Mouse (Mus musculus): ENCODE measurements around the gene Ube2v1.
"Not testable (repeated sequence)": the region's sequence is repeated elsewhere in the genome, so short reads cannot be mapped to it uniquely, and the experiment has no call there.

Gene Ube2v1

GRCm38 (mm10) chr2:167652694-167653093 lies 20.8 kb upstream of the Ube2v1 start:
- DNase-seq = no peak

GRCm38 (mm10) chr2:167651622-167652021 lies 19.7 kb upstream of the Ube2v1 start:
- no peak for DNase-seq

GRCm38 (mm10) chr2:167649290-167650032 lies 17.6 kb upstream of the Ube2v1 start:
- DNase-seq = no peak

GRCm38 (mm10) chr2:167646411-167646810 lies 14.5 kb upstream of the Ube2v1 start:
- DNase-seq = peak; percentile 4

- DNase-seq = not testable (repeated sequence)
Observed at GRCm38 (mm10) chr2:167643356-167644052, 11.6 kb upstream of the Ube2v1 start.

- DNase-seq = no peak
Observed at GRCm38 (mm10) chr2:167642164-167642563, 10.3 kb upstream of the Ube2v1 start.

GRCm38 (mm10) chr2:167641337-167641736 lies 9.4 kb upstream of the Ube2v1 start:
- no peak for DNase-seq

GRCm38 (mm10) chr2:167640279-167640678 lies 8.4 kb upstream of the Ube2v1 start:
- DNase-seq = peak; percentile 61

- no peak for DNase-seq
Observed at GRCm38 (mm10) chr2:167634865-167635512, 3.1 kb upstream of the Ube2v1 start.

- peak; percentile 95 for DNase-seq
Observed at GRCm38 (mm10) chr2:167634338-167634770, 2.5 kb upstream of the Ube2v1 start.

- DNase-seq = no peak
Observed at GRCm38 (mm10) chr2:167633537-167633872, 1.6 kb upstream of the Ube2v1 start.

- DNase-seq = no peak
Observed at GRCm38 (mm10) chr2:167632731-167633536, 1.0 kb upstream of the Ube2v1 start.

GRCm38 (mm10) chr2:167631181-167631590 lies 709 bp downstream of the Ube2v1 start:
- peak; percentile 42 for DNase-seq

GRCm38 (mm10) chr2:167630421-167630820 lies 1.5 kb downstream of the Ube2v1 start:
- DNase-seq = no peak

- no peak for DNase-seq
Observed at GRCm38 (mm10) chr2:167629665-167630209, 2.2 kb downstream of the Ube2v1 start.

GRCm38 (mm10) chr2:167628872-167629271 lies 3.0 kb downstream of the Ube2v1 start:
- peak; percentile 41 for DNase-seq

- no peak for DNase-seq
Observed at GRCm38 (mm10) chr2:167627019-167627418, 4.9 kb downstream of the Ube2v1 start.

GRCm38 (mm10) chr2:167625670-167626069 lies 6.2 kb downstream of the Ube2v1 start:
- no peak for DNase-seq

GRCm38 (mm10) chr2:167624368-167625075 lies 7.4 kb downstream of the Ube2v1 start:
- DNase-seq = no peak

- no peak for DNase-seq
Observed at GRCm38 (mm10) chr2:167622965-167623364, 8.9 kb downstream of the Ube2v1 start.

GRCm38 (mm10) chr2:167622352-167622751 lies 9.5 kb downstream of the Ube2v1 start:
- DNase-seq = no peak

All from right cerebral cortex, postnatal 14 days (tissue).